Mouse (Mus musculus) left cerebral cortex, adult 9 months (tissue): ENCODE results near the gene Pdcd1lg2.
"Not testable (repeated sequence)": the region's sequence is repeated elsewhere in the genome, so short reads cannot be mapped to it uniquely, and the experiment has no call there.

Source experiments
- DNase-seq, 2 experiments: peaks; one replicate each; pipeline ENCODE4 v3.0.0; 2022; ENCODE audit warnings: low spot score in 2 of 2

Pdcd1lg2 gene

DNA sequence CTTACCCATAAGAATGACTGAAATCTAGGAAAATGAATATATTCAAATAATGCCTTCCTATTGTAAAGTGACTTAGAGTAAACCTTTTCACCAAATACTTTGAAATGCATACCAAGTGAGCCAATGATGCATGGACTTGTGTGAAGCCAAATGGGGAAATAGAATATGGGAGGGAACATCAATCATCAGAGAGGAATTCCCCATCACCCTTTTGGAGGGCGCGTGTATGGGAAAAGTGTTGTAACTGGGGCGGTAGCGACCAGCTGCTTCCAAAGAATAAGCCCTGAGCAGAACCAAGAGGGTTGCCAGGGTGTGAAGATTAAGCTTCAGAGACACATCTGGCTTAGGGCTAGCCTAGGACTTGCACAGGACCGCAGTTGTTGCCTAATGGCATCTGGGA is 27.4 kb upstream of the Pdcd1lg2 start:
- DNase-seq: no peak

DNA sequence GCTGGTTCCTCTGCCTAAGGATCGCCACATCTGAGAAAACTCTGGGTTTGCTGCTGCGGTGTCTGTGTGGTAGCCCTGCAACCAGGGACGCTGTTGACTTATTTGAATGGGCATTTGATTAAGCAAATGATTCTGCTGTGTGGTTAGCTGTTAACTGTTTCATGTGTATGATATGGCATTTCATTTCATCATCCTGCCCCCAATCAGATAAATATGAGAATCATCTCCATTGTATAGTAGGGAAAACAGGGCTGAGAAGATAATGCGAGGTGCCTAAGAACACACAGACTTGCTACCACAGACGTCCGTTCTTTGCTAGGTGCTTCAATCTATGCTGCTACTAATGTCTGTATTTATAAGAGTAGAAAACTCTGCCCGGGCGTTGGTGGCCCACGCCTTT is 26.3 kb upstream of the Pdcd1lg2 start:
- DNase-seq: no peak

DNA sequence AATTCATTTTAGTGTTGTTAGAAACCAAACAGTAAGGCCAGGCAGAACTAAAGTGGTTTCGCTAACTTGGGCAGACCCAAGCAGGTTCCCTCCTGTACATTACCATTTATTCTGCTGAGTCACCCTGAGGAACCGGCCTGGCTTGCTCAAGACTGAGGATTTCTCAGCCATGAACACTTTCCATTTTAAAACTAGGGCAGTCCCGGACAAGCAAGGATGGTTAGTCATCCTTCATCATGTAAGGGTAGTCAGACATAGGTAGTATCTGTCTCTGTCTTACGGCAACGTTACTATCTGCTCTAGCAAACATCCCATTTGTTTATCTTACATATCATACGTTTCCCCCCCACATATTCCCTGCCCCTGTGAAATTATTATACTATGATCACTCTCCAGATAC is 25.7 kb upstream of the Pdcd1lg2 start:
- no peak for DNase-seq

DNA sequence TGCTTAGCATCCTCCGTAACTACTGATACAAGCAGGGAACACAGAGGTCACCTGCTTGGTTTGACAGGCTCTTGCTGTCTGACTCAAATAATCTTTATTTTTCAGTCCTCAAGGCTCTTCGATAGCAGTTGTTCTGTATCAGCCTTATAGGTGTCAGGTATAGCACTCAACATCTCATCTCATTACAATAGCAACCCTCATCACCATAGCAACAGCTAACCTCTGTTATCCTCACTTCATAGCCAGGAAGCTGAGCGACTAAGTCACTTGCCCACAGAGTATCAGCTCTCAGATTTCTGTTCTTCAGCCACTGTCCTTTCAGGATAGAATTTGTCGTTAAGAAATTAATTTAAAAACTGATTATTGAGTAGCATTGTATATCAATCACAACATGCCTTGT is 24.9 kb upstream of the Pdcd1lg2 start:
- DNase-seq: no peak

DNA sequence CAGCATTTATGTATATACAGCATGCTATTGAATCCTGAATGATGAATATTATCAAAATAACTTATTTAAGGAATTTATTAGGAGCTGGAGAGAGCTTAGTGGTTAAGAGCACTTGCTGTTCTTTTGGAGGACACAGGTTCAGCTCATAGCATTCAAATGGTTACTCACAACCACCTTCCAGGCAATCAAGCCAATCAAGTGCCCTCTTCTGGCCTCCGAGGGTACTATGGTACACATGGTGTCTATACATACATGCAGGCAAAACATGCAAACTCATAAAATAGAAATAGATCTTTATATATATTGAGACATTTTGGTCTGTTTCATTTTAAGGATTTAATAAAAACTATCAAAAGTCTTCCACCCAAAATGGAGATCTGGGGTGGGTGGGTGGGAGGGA is 21.9 kb upstream of the Pdcd1lg2 start:
- DNase-seq: no peak

DNA sequence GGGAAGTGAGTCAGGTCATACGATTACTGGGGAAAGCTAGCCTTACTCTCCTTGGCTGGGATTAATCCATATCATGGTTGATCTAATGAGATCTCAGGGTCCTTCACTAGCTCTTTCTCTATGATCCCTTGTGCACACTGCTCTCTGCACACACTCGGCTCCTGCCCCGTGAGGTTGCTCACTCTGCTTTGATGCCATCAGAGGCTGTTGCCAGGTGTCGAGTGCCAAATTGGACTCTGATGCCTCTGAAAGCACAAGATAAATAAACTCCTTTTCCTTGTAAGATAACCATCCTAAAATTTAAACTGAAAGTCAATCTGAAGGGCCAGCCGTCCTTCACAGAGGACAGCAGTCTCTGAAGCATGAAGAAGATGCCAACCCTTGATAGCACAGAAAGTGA is 20.2 kb upstream of the Pdcd1lg2 start:
- DNase-seq: no peak

DNA sequence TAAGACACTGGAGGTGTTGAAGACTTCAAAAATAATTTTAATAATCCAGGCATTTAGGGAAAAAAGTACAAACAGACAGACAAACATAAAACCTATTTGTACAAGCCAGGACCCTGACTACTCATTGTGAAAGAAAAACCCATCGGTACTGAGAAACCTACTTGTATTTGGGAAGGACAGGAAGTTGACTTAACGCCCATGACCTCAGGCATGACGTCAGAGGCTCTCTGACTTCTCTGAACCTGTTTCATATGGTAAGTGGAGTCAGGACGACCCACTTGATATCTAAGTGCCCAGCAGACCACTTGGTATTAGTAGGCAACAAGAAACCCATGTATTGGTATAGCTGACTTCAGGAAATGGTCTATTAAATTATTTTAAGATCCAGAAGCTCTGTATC is 19.4 kb upstream of the Pdcd1lg2 start:
- DNase-seq: no peak

DNA sequence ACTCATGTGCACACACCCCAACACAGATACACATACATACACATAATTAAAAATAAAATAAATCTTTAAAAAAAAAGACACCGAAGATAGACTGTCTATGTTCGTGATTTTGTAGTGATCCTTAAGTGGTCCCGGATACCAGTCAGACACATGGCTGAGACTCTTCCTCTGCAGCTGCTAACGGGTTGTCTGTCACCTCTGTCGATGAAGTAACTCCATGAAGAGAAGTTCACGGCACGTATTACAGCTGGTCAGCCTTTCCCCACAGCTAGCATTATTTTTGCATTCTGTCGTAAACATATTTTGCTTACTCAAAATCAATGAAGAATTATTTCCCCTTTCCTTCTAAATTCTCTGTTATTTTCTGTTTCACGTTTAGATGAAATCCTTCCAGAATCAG is 17.4 kb upstream of the Pdcd1lg2 start:
- no peak for DNase-seq

DNA sequence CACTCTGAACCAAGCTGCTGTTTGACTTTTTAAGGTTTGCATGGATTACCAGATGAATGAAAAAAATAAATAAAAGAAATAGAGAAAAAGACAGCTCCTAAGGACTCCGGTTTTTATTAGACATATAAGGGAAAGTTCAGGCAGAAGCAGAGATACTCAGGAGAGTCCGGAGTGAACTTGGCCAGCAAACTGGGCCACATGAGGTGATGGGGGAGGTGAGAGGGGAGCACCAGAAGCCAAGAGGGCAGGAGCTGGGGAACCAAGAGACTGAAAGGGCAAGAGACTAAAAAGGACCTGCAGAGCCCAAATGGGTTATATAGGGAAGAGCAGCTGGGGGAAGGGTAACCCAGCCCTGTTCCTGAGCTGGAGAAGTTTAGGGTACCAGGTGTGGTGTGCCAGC is 16.0 kb upstream of the Pdcd1lg2 start:
- DNase-seq: no peak

DNA sequence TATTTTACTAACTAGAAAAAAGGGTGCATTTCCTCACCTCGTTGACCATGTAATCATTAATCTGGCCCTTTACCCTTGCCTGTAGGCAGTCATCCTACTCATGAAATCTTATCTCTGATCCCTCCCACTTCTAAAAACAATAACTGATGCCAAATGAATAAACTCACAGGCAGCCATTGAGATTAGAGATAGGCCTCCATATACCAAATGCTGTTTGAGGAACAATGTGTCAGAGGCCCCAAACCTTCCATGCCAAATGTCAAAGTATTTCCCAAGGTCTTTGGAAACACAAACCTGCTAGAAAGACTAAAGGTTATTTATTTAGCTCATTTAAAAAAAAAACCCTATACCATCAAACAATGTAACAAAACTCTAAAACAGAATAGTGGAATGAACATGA is 14.4 kb upstream of the Pdcd1lg2 start:
- no peak for DNase-seq

DNA sequence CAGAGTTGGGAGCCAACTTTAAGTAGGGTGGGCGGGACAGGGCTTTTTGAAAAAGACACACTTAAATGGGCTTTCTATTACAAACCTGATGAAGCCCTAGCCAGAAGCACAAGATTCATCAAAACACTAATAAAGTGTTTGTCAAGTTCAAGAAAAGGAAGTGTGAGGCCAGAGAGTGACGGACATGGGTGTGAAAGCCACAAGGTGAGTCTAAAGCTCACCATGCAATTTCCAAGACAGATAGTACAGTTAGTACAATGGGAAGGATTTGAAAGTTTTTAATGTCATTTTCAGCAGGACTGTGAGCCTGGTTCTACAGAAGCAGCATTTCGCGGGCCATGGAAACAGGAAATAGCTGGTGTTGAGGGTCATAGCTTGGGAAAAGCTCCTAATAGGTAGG is 10.9 kb upstream of the Pdcd1lg2 start:
- no peak for DNase-seq

DNA sequence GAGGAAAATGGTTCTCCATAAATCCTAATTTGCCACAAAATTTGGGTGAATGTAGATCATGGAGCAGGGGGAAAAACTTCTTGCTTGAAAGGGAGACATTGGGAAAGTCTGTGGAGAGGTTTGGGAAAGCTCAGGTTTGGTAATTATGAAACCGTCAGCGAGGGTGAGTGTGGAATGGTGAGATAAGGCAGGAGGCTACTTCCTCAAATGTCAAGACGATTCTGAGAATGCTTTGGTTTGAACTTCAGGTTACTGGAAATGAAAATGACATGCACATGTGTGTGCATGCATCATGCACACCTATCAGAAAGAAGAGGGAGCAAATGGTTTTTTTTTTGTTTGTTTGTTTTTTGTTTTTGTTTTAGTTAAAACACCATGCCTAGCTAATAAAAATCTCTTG is 10.3 kb upstream of the Pdcd1lg2 start:
- DNase-seq: no peak

DNA sequence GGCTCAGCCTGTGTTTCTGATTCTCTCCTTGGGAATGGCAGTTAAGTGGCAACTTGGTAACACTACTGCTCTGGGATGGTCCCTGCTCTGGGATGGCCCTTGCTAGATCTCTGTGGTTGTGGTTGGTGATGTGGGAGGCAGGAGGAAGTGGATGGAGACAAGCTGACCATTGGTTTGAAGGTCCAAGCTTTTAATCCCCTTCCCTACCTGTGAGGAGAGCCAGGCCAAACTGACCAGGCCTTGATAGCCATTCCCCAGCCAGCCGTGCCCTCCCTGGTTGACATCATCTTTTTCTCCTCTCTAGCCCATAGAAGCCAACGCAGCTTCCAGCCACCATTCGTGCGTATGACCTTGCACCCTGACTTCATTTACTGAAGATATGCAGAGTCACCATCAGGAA is 8.1 kb upstream of the Pdcd1lg2 start:
- DNase-seq: no peak

DNA sequence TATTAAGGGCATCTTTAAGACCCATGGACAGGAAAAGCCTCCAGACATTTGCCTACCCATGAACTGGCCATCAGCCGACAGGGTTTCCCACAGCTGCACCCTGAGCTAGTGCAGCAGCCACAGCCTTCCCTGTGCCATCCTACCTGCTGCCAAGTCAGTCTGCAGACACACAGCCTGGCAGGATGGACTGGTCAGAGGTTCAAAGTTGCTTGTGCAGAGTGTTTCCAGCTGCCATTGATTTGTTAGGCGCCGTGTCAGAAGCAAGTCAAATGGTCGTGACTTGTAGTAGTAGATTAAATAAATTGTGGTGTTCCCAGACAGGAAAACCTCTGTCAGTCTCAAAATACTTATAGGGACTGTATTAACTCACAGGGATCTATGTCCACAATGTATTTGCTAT is 7.5 kb upstream of the Pdcd1lg2 start:
- DNase-seq: no peak

DNA sequence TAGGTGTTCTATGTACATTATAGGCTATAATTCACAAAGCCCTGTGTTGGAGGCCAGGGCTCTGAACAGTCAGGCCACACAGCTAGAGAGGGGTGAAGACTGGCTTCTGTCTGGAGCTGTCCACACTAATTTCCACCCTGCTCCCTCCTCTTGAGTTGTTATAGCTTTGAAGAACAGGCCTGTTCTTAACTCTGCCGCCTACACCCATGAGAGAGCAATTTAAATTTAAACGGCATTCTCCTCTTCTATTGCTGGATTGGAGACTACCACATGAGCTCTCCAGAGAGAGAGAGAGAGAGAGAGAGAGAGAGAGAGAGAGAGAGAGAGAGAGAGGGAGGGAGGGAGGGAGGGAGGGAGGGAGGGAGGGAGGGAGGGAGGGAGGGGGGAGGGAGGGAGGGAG is 5.3 kb upstream of the Pdcd1lg2 start:
- no peak for DNase-seq

DNA sequence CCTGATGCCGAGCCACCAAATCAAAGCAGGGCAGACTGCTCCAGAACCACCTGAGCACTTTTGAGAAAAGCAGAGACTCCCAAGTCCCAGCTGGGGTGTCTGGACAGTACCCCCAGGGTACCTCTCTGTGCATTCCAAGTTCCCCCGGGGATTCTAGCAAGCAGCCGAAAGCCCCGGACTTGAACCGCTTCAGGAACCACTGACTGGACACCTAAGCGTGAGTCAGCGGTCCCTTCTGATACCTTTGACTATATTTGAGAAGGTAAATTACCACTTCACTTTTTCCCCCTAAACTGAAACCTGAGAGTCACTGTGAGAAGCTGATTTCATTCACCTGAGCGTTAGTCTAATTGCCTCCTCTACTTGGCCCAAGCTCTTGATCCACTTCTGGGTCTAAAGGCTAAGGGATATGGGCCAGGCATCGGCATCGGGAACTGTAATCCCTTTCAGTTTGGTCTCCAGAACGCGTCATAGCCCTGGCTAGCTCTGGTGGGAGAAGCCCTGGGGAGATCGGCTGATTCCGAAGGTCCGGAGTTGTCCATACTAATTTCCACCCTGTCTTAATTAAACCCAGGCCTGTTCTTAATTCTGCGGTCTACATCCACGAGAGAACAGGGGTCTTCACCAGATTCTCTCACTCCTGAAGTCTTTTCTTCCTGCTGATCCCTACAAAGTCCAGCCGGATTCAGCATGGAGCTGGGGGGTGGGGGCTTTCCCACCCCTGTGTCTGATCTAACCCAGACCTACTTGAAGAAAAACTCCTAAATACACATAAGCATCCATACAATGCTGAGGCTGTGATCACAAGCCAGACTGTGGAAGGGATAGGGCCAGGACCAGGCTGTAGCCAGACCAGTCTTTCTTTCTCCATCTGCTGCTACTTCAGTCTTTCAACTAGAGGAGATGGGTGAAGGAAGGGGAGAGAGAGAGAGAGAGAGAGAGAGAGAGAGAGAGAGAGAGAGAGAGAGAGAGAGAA is 4.4 kb upstream of the Pdcd1lg2 start:
- DNase-seq: no peak

DNA sequence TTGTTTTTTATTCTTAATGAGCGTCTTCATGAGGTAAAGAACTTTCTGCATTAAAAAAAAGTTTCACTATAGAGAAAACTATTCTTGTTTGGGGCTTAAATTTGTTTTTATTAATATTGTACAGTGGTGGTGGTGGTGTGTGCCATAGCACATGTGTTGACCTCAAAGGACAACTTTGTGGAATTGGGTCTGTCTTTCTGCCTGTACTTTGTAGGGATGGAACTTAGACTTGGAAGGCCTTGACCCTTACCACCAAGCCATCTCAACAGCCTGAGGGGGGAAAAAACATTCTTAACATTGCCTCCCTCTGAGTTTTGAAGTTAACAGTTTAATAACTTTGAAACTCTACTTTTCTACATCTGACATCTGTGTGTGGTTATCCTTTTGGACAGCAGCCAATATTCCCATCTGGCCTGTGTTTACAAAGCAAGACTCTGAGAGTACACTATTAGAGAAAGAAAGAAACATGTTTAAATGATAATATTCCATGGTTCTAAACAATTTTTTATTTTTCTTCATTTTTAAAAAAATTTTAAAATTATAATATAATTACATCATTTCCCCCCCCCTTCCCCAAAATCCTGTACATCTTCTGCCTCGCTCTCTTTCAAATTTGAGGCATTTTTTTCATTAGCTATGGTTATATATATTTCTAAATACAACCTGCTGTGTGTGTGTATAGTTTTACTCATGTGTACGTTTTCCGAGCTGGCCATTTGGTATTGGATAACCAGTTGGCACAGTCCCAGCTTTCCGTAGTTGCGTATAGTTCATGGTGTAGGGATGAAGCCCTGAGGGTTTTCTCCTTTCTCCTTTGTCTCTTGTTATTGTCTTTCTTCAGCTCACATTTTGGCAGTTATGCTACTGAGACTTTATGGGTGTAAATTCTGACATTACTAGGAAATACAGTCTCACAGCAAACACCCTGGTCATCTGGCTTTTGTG is 2.0 kb downstream of the Pdcd1lg2 start:
- DNase-seq: peak in 1 of 2 experiments; percentile 12

DNA sequence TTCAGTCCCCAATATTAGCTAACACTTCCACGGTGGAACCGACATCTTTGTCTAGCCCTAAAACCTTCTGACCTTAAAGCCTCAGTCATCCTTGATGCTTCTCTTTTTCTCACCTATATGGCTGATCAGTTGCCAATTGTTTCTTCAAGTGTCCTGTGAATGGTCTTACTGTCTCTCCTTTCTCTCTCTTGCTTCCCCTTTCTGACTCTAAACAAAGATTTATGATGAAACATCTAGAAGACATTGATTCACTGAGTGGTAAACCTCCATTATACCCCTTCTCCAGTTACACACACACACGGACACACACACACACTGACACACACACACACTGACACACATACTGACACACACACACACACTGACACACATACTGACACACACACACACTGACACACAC is 3.8 kb downstream of the Pdcd1lg2 start:
- DNase-seq: no peak

DNA sequence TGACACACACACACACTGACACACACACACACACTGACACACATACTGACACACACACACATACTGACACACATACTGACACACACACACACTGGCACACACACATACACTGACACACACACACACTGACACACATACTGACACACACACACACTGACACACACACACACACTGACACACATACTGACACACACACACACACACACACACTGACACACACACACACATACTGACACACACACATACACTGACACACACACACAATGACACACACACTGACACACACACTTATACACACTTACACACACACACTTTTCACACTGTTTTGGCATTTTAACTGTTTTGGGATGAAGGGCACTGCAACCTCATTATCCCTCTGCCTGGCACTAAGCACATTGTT is 4.2 kb downstream of the Pdcd1lg2 start:
- not testable (repeated sequence) for DNase-seq

DNA sequence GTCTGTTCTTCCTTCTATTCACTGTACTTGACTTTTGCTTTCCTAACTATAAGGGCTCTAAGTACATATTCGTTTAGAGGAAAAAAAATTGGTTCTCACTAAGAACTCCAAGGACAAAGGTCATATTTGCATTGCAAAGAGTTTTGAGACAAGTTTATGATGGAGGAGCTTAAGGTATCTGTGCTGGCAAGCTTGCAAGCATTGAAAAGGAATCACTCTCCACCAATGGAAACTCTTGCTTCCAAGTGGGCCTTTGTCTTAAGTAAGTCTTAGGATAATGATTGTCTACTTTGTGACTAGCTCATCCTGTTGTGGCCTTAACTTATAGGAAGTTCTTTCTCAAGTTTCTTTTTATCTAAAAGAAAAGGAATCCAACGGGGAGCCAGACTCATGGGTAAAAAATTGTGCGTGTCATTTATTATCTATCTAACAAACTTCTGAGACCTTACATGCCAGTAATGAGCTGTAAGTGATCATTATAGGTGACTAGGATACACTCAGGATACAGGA is 5.7 kb downstream of the Pdcd1lg2 start:
- no peak for DNase-seq

DNA sequence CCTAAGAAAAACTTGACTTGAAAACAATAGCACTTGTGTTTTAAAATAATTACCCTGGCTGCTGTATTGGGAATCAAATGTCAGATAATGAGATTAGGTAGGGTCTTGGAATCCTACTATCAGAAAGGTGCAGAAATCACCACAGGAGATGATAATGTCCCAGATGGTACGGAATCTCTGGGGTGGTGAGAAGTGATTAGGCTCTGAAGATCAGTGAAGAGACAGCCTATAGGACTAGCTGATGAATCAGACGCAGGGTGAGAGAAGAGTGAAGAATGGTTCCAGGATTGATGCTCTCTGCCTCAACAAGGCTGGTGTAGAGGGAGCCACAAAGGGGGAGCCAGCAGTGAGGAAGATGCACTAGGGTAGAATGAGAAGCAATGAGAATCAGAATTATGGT is 6.5 kb downstream of the Pdcd1lg2 start:
- no peak for DNase-seq

DNA sequence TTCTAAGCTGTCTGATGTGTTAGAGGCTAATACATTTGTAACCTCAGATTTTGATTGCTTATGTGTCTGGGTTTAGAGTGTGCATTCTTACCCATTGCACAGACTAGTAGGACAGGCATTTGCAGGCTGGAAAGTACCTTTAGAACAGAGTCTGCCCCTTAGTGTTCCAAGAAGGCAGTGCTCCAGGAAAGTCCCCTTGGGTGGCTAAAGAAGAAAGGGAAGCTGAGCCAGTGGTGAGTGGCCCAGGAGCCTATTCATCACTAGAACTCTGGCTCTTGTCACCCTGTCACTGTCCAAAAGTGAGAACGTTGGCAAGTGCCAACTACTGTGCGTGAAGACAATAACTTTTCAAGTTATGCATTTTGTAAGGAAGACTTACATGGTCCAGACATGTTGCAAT is 7.2 kb downstream of the Pdcd1lg2 start:
- DNase-seq: no peak
